Mouse (Mus musculus): ENCODE results near the gene Msantd3. TPM values are rescaled to one million over a fixed set of nuclear protein-coding genes. Genes with fewer than 3 reads are reported as not detected.

Msantd3 gene
- polyA plus RNA-seq, 1 experiment from 2014 or later, result 34.1 TPM

- no peaks in the 10 kb centered on the region for H3K27me3 ChIP-seq (ENCODE audit: insufficient read depth, low read length)
- no peaks in the 10 kb centered on the region for H3K9me3 ChIP-seq (ENCODE audit: low read depth, low read length)
- H3K4me3 ChIP-seq (ENCODE audit: low read depth, low read length), result no peak overlapping the region
- no peak for DNase-seq
- H3K9ac ChIP-seq, result no peak overlapping the region
- no peak for TF ChIP-seq CTCF (IDR thresholded peaks at IDR 0.05; ENCODE audit: low read depth)
- no peak overlapping the region for H3K4me2 ChIP-seq
- H3K36me3 ChIP-seq (ENCODE audit: insufficient read depth), result no peaks in the 10 kb centered on the region
- no peak overlapping the region for H3K27ac ChIP-seq (ENCODE audit: low read depth)
- H3K4me1 ChIP-seq (ENCODE audit: insufficient read depth), result peaks cover 4% of the 10 kb centered on the region; the same call in 1 of the 2 replicates
- 86% methylated on average over 5 of the region's 5 CpGs for WGBS
- no peak for ATAC-seq (ENCODE audit: insufficient read depth)
Observed at GRCm38 (mm10) chr4:48537024-48537423, 2.7 kb upstream of the Msantd3 start.

- H3K4me2 ChIP-seq, result no peak overlapping the region
- no peaks in the 10 kb centered on the region for H3K27me3 ChIP-seq (ENCODE audit: insufficient read depth, low read length)
- TF ChIP-seq CTCF (IDR thresholded peaks at IDR 0.05; ENCODE audit: low read depth), result no peak
- ATAC-seq (ENCODE audit: insufficient read depth), result no peak
- no peak overlapping the region for H3K27ac ChIP-seq (ENCODE audit: low read depth)
- WGBS, result 85% methylated on average over 2 of the region's 2 CpGs
- no peak for DNase-seq
- no peak overlapping the region for H3K9ac ChIP-seq
- no peaks in the 10 kb centered on the region for H3K9me3 ChIP-seq (ENCODE audit: low read depth, low read length)
- H3K4me1 ChIP-seq (ENCODE audit: insufficient read depth), result peaks cover 10% of the 10 kb centered on the region
- no peak overlapping the region for H3K4me3 ChIP-seq (ENCODE audit: low read depth, low read length)
- H3K36me3 ChIP-seq (ENCODE audit: insufficient read depth), result no peaks in the 10 kb centered on the region
Observed at GRCm38 (mm10) chr4:48538581-48538980, 1.2 kb upstream of the Msantd3 start.

- WGBS, result 0% methylated on average over 22 of the region's 50 CpGs
- DNase-seq (peak; percentile 67), ATAC-seq (ENCODE audit: insufficient read depth) (peak; percentile 71)
- H3K4me3 ChIP-seq (ENCODE audit: low read depth, low read length), result peak overlapping the region; percentile 76
- H3K4me2 ChIP-seq, result peak overlapping the region; percentile 85
- no peaks in the 10 kb centered on the region for H3K27me3 ChIP-seq (ENCODE audit: insufficient read depth, low read length)
- peaks cover 10% of the 10 kb centered on the region for H3K4me1 ChIP-seq (ENCODE audit: insufficient read depth)
- no peak for TF ChIP-seq CTCF (IDR thresholded peaks at IDR 0.05; ENCODE audit: low read depth)
- no peaks in the 10 kb centered on the region for H3K36me3 ChIP-seq (ENCODE audit: insufficient read depth)
- H3K9me3 ChIP-seq (ENCODE audit: low read depth, low read length), result no peaks in the 10 kb centered on the region
- H3K27ac ChIP-seq (ENCODE audit: low read depth), result peak overlapping the region; percentile 94
- H3K9ac ChIP-seq, result peak overlapping the region; percentile 98
Observed at GRCm38 (mm10) chr4:48540576-48541111, 909 bp downstream of the Msantd3 start.

GRCm38 (mm10) chr4:48541526-48542250 is 2.0 kb downstream of the Msantd3 start:
- ATAC-seq (ENCODE audit: insufficient read depth), result no peak
- no peaks in the 10 kb centered on the region for H3K9me3 ChIP-seq (ENCODE audit: low read depth, low read length)
- 5% methylated on average over 15 of the region's 15 CpGs for WGBS
- peaks cover 10% of the 10 kb centered on the region for H3K4me1 ChIP-seq (ENCODE audit: insufficient read depth)
- peak overlapping the region; percentile 94 for H3K27ac ChIP-seq (ENCODE audit: low read depth)
- peak overlapping the region; percentile 85 for H3K4me2 ChIP-seq
- peak; percentile 47 for DNase-seq
- TF ChIP-seq CTCF (IDR thresholded peaks at IDR 0.05; ENCODE audit: low read depth), result no peak
- peak overlapping the region; percentile 98 for H3K9ac ChIP-seq
- peak overlapping the region; percentile 76 for H3K4me3 ChIP-seq (ENCODE audit: low read depth, low read length)
- no peaks in the 10 kb centered on the region for H3K36me3 ChIP-seq (ENCODE audit: insufficient read depth)
- no peaks in the 10 kb centered on the region for H3K27me3 ChIP-seq (ENCODE audit: insufficient read depth, low read length)

GRCm38 (mm10) chr4:48542351-48542750 is 2.6 kb downstream of the Msantd3 start:
- Histone ChIP-seq H3K9ac (no peak overlapping the region; the same call in 1 of the 2 replicates), H3K4me1 (ENCODE audit: insufficient read depth) (peaks cover 10% of the 10 kb centered on the region), H3K4me3 (ENCODE audit: low read depth, low read length) (peak overlapping the region; percentile 76; the same call in 1 of the 2 replicates)

GRCm38 (mm10) chr4:48543071-48543865 is 3.5 kb downstream of the Msantd3 start:
- WGBS, result 69% methylated on average over 6 of the region's 6 CpGs
- H3K27me3 ChIP-seq (ENCODE audit: insufficient read depth, low read length), result no peaks in the 10 kb centered on the region
- H3K9ac ChIP-seq, result no peak overlapping the region
- TF ChIP-seq CTCF (IDR thresholded peaks at IDR 0.05; ENCODE audit: low read depth), result no peak
- peaks cover 12% of the 10 kb centered on the region for H3K4me1 ChIP-seq (ENCODE audit: insufficient read depth)
- no peaks in the 10 kb centered on the region for H3K36me3 ChIP-seq (ENCODE audit: insufficient read depth)
- DNase-seq (no peak), ATAC-seq (ENCODE audit: insufficient read depth) (no peak)
- H3K4me2 ChIP-seq, result no peak overlapping the region
- H3K4me3 ChIP-seq (ENCODE audit: low read depth, low read length), result no peak overlapping the region
- no peak overlapping the region for H3K27ac ChIP-seq (ENCODE audit: low read depth)
- no peaks in the 10 kb centered on the region for H3K9me3 ChIP-seq (ENCODE audit: low read depth, low read length)

More at GRCm38 (mm10) chr4:48542351-48542750, 2.6 kb downstream of the Msantd3 start:
- H3K27me3 ChIP-seq (ENCODE audit: insufficient read depth, low read length), result no peaks in the 10 kb centered on the region
- TF ChIP-seq CTCF (IDR thresholded peaks at IDR 0.05; ENCODE audit: low read depth), result no peak
- no peaks in the 10 kb centered on the region for H3K36me3 ChIP-seq (ENCODE audit: insufficient read depth)
- 16% methylated on average over 5 of the region's 5 CpGs for WGBS
- peak overlapping the region; percentile 85 for H3K4me2 ChIP-seq
- H3K27ac ChIP-seq (ENCODE audit: low read depth), result no peak overlapping the region
- no peaks in the 10 kb centered on the region for H3K9me3 ChIP-seq (ENCODE audit: low read depth, low read length)
- ATAC-seq (ENCODE audit: insufficient read depth) (no peak), DNase-seq (peak; percentile 23)

- Histone ChIP-seq H3K4me1 (ENCODE audit: insufficient read depth) (peaks cover 16% of the 10 kb centered on the region), H3K9me3 (ENCODE audit: low read depth, low read length) (no peaks in the 10 kb centered on the region), H3K4me2 (no peak overlapping the region), H3K27ac (ENCODE audit: low read depth) (no peak overlapping the region), H3K27me3 (ENCODE audit: insufficient read depth, low read length) (no peaks in the 10 kb centered on the region), H3K9ac (no peak overlapping the region), H3K36me3 (ENCODE audit: insufficient read depth) (no peaks in the 10 kb centered on the region), H3K4me3 (ENCODE audit: low read depth, low read length) (no peak overlapping the region)
- WGBS, result 66% methylated on average over 8 of the region's 8 CpGs
- TF ChIP-seq CTCF (IDR thresholded peaks at IDR 0.05; ENCODE audit: low read depth), result no peak
- DNase-seq, result no peak
- ATAC-seq (ENCODE audit: insufficient read depth), result no peak
Observed at GRCm38 (mm10) chr4:48544141-48544540, 4.4 kb downstream of the Msantd3 start.

Data from lung, embryonic 14.5 days (tissue).